Mouse (Mus musculus): ENCODE results near the gene Ucn. TPM values are rescaled to one million over a fixed set of nuclear protein-coding genes. Genes with fewer than 3 reads are reported as not detected.

Ucn gene
- not detected for polyA plus RNA-seq (2017; shearing (Covaris generic))

GRCm38 (mm10) chr5:31138241-31138967 lies at the start of gene Ucn:
TSS of gene Ucn (minus strand) at chr5:31138829.

GRCm38 (mm10) chr5:31179766-31180630 lies 41.4 kb upstream of the Ucn start, which contains the start of the genes Gm29609 and Gtf3c2:
TSS of gene Gm29609 (minus strand) at chr5:31179911.
TSS of gene Gtf3c2 (minus strand) at chr5:31180144.

GRCm38 (mm10) chr5:31154152-31154553 lies 15.5 kb upstream of the Ucn start, which contains the start of gene Mpv17:
TSS of gene Mpv17 (minus strand) at chr5:31154251.

GRCm38 (mm10) chr5:31116354-31116753 lies 22.3 kb downstream of the Ucn start, which contains the start of gene Trim54:
TSS of gene Trim54 (plus strand) at chr5:31116712.

GRCm38 (mm10) chr5:31108000-31108490 lies 30.6 kb downstream of the Ucn start, which contains the start of gene Slc30a3:
TSS of gene Slc30a3 (minus strand) at chr5:31108237.

GRCm38 (mm10) chr5:31105814-31106335 lies 32.8 kb downstream of the Ucn start, which contains the start of gene Dnajc5g:
TSS of gene Dnajc5g (plus strand) at chr5:31106285.

Other genes with a start within 250 kb of the Ucn start
- gene Ost4, start 231.0 kb downstream of the Ucn start, polyA plus RNA-seq (2017; shearing (Covaris generic)): 100 to 1,000 TPM; 284 to 306 TPM
- 1 to 10 TPM; 1.4 to 5.3 TPM for gene Emilin1, start 225.4 kb downstream of the Ucn start, polyA plus RNA-seq (2017; shearing (Covaris generic))
- 10 to 100 TPM; 18.1 to 36.3 TPM for gene Khk, start 217.4 kb downstream of the Ucn start, polyA plus RNA-seq (2017; shearing (Covaris generic))
- gene Cgref1, start 193.2 kb downstream of the Ucn start, polyA plus RNA-seq (2017; shearing (Covaris generic)): under 1 TPM in 1 of 2 experiments, not detected in 1; 0.22 TPM
- 100 to 1,000 TPM; 191 to 210 TPM for gene Preb, start 178.5 kb downstream of the Ucn start, polyA plus RNA-seq (2017; shearing (Covaris generic))
- not detected for gene Tcf23, start 170.2 kb downstream of the Ucn start, polyA plus RNA-seq (2017; shearing (Covaris generic))
- gene Atraid, start 90.5 kb downstream of the Ucn start, polyA plus RNA-seq (2017; shearing (Covaris generic)): 100 to 1,000 TPM in 1 of 2 experiments, 10 to 100 TPM in 1; 82.7 to 103 TPM
- gene Slc5a6, start 89.9 kb downstream of the Ucn start, polyA plus RNA-seq (2017; shearing (Covaris generic)): 10 to 100 TPM in 1 of 2 experiments, 1 to 10 TPM in 1; 7.0 to 10.5 TPM
- gene Cad, start 84.0 kb downstream of the Ucn start, polyA plus RNA-seq (2017; shearing (Covaris generic)): 10 to 100 TPM; 21.6 to 30.3 TPM
- gene Dnajc5g, start 32.5 kb downstream of the Ucn start, polyA plus RNA-seq (2017; shearing (Covaris generic)): not detected
- gene Slc30a3, start 30.6 kb downstream of the Ucn start, polyA plus RNA-seq (2017; shearing (Covaris generic)): 1 to 10 TPM in 1 of 2 experiments, under 1 TPM in 1; 0.29 to 2.5 TPM
- gene Trim54, start 22.1 kb downstream of the Ucn start, polyA plus RNA-seq (2017; shearing (Covaris generic)): not detected
- gene Mpv17, start 15.4 kb upstream of the Ucn start, polyA plus RNA-seq (2017; shearing (Covaris generic)): 10 to 100 TPM; 38.8 to 51.5 TPM
- gene Gm29609, start 41.1 kb upstream of the Ucn start, polyA plus RNA-seq (2017; shearing (Covaris generic)): 1 to 10 TPM; 1.7 to 2.4 TPM
- 10 to 100 TPM; 73.6 to 89.2 TPM for gene Gtf3c2, start 41.3 kb upstream of the Ucn start, polyA plus RNA-seq (2017; shearing (Covaris generic))
- 100 to 1,000 TPM; 120 to 152 TPM for gene Snx17, start 54.4 kb upstream of the Ucn start, polyA plus RNA-seq (2017; shearing (Covaris generic))
- 10 to 100 TPM; 71.7 to 76.4 TPM for gene Eif2b4, start 54.6 kb upstream of the Ucn start, polyA plus RNA-seq (2017; shearing (Covaris generic))
- 10 to 100 TPM; 25.1 to 30.7 TPM for gene Zfp513, start 63.5 kb upstream of the Ucn start, polyA plus RNA-seq (2017; shearing (Covaris generic))
- gene Ppm1g, start 81.9 kb upstream of the Ucn start, polyA plus RNA-seq (2017; shearing (Covaris generic)): 100 to 1,000 TPM; 130 to 173 TPM
- gene Nrbp1, start 102.0 kb upstream of the Ucn start, polyA plus RNA-seq (2017; shearing (Covaris generic)): 100 to 1,000 TPM; 183 to 222 TPM
- 1 to 10 TPM in 1 of 2 experiments, under 1 TPM in 1; 0.40 to 1.1 TPM for gene Gm9970, start 102.4 kb upstream of the Ucn start, polyA plus RNA-seq (2017; shearing (Covaris generic))
- 10 to 100 TPM; 42.9 to 53.5 TPM for gene Krtcap3, start 112.9 kb upstream of the Ucn start, polyA plus RNA-seq (2017; shearing (Covaris generic))
- 10 to 100 TPM in 1 of 2 experiments, 1 to 10 TPM in 1; 6.7 to 10.3 TPM for gene Ift172, start 152.3 kb upstream of the Ucn start, polyA plus RNA-seq (2017; shearing (Covaris generic))
- under 1 TPM; 0.16 to 0.71 TPM for gene Fndc4, start 157.3 kb upstream of the Ucn start, polyA plus RNA-seq (2017; shearing (Covaris generic))
- gene Gckr, start 158.6 kb upstream of the Ucn start, polyA plus RNA-seq (2017; shearing (Covaris generic)): under 1 TPM; 0.07 to 0.99 TPM

Measured in inflammation-experienced regulatory T-cells (primary cell).